8 mouse cellular contexts compared by ENCODE assay signal in the genomic region with DNA sequence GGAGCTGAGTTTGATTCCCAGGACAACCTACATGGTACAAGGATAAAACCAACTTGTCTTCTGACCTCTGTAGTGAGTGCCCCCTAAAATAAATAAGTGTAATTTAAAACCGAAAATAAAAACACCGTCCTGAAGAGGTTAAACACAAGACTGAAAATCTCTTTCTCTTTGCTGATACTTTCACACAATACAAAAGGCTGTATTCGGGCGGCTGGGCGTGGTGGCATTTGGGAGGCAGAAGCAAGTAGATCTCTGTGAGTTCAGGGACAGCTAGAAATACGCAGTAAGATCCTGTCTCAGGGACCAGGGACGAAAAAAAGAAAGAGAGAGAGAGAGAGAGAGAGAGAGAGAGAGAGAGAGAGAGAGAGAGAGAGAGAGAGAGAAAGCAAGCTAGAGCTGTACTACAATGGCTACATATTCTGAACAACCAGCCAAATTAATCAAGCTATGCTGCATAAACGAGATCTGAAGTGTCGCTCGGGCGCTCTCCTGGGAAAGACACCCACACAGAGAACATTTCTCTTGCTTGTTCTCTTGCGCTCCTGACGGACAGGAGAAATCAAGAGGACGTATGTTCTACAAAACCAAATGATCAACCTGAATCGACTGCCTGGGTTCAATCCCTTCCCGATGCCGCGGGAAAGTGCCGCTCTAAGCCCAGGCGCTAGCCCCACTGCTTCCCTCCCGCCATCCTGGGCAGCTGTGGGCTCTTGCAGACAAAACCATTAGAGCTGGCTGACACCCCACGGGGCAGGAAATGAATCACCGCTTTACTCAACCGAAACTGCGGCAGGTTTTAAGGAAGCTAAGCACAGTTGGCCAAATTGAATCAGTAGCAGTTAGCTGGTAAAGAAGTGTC. TPM values are rescaled to one million over a fixed set of nuclear protein-coding genes. Genes with fewer than 3 reads are reported as not detected.
DNase-seq lines count a peak whose midpoint lies in the region; ATAC-seq and TF ChIP-seq lines count a peak whose summit lies in the region.

No protein-coding gene starts in this region.

- TF ChIP-seq CTCF in heart, adult 2 months (IDR thresholded peaks at IDR 0.05) = 0 out of 2 replicates have a peak, but pooled peaks have one; percentile 2
- no peak for TF ChIP-seq CTCF in kidney, adult 2 months (conservative IDR thresholded peaks at IDR 0.05; ENCODE audit: insufficient read depth, insufficient read length, low read depth, low read length)

- TF ChIP-seq EP300 in heart, adult 2 months (IDR thresholded peaks at IDR 0.05; ENCODE audit: insufficient read depth, low read depth, low read length) = peak; percentile 55

- ATAC-seq in embryonic facial prominence, embryonic 11.5 days (replicated peaks; ENCODE audit: insufficient number of reproducible peaks, low FRiP score, low TSS enrichment, low read depth) = no peak
- peak; percentile 50; the same call in 1 of the 2 replicates for ATAC-seq in limb, embryonic 14.5 days (ENCODE audit: low FRiP score, low read depth)
- ATAC-seq in midbrain, embryonic 15.5 days (replicated peaks) = peak; percentile 63

- H3K4me3 ChIP-seq in embryonic facial prominence, embryonic 11.5 days (ENCODE audit: low read depth, low read length) = no peak overlapping the region
- peak overlapping the region; percentile 54 for H3K4me3 ChIP-seq in heart, adult 2 months
- peak overlapping the region; percentile 47 for H3K4me3 ChIP-seq in kidney, adult 2 months (ENCODE audit: insufficient read depth, low read depth, low read length)
- peak overlapping the region; percentile 31 for H3K4me3 ChIP-seq in limb, embryonic 14.5 days (replicated peaks; ENCODE audit: low read length)
- peak overlapping the region; percentile 31 for H3K4me3 ChIP-seq in midbrain, embryonic 15.5 days

- no peaks in the 10 kb centered on the region for H3K36me3 ChIP-seq in embryonic facial prominence, embryonic 11.5 days (replicated peaks; ENCODE audit: control insufficient read depth, insufficient read depth, low read depth, low read length)
- H3K36me3 ChIP-seq in heart, adult 2 months (ENCODE audit: control insufficient read depth, insufficient read depth, low read length) = no peaks in the 10 kb centered on the region
- H3K36me3 ChIP-seq in kidney, adult 2 months (ENCODE audit: control insufficient read depth, insufficient read depth, low read length) = no peaks in the 10 kb centered on the region
- H3K36me3 ChIP-seq in limb, embryonic 14.5 days (ENCODE audit: control insufficient read depth, insufficient read depth, low read length) = no peaks in the 10 kb centered on the region
- no peaks in the 10 kb centered on the region for H3K36me3 ChIP-seq in midbrain, embryonic 15.5 days (replicated peaks)
- no peaks in the 10 kb centered on the region for H3K36me3 ChIP-seq in splenic B cell, adult 2 months (ENCODE audit: control insufficient read depth, insufficient read depth, low read length, poor library complexity, severe bottlenecking)

- H3K9ac ChIP-seq in embryonic facial prominence, embryonic 11.5 days (replicated peaks; ENCODE audit: low read length) = peak overlapping the region; percentile 7
- H3K9ac ChIP-seq in heart, adult 2 months (ENCODE audit: low read depth, low read length) = peak overlapping the region; percentile 74
- peak overlapping the region; percentile 46 for H3K9ac ChIP-seq in limb, embryonic 14.5 days (ENCODE audit: low read depth, low read length, severe bottlenecking)
- H3K9ac ChIP-seq in midbrain, embryonic 15.5 days = peak overlapping the region; percentile 33

- no peaks in the 10 kb centered on the region for H3K9me3 ChIP-seq in embryonic facial prominence, embryonic 11.5 days (replicated peaks; ENCODE audit: control insufficient read depth, low read length)
- no peaks in the 10 kb centered on the region for H3K9me3 ChIP-seq in limb, embryonic 14.5 days (ENCODE audit: control insufficient read depth, low read length)
- H3K9me3 ChIP-seq in midbrain, embryonic 15.5 days = no peaks in the 10 kb centered on the region

- H3K4me1 ChIP-seq in embryonic facial prominence, embryonic 11.5 days (ENCODE audit: control insufficient read depth, insufficient read depth, low read length) = no peaks in the 10 kb centered on the region
- peaks cover 4% of the 10 kb centered on the region; the same call in 1 of the 2 replicates for H3K4me1 ChIP-seq in heart, adult 2 months (ENCODE audit: control insufficient read depth, insufficient read depth, low read length)
- H3K4me1 ChIP-seq in kidney, adult 2 months (ENCODE audit: control insufficient read depth, insufficient read depth, low read length) = 0 out of 2 replicates have a peak, but pooled peaks cover 7% of the 10 kb centered on the region
- peaks cover 11% of the 10 kb centered on the region for H3K4me1 ChIP-seq in limb, embryonic 14.5 days (ENCODE audit: control insufficient read depth, insufficient read depth, low read length)
- H3K4me1 ChIP-seq in midbrain, embryonic 15.5 days = peaks cover 39% of the 10 kb centered on the region

- H3K4me2 ChIP-seq in embryonic facial prominence, embryonic 11.5 days (ENCODE audit: low read depth, low read length) = peak overlapping the region; percentile 32
- peak overlapping the region; percentile 54 for H3K4me2 ChIP-seq in limb, embryonic 14.5 days (replicated peaks; ENCODE audit: low read depth, low read length, severe bottlenecking)
- peak overlapping the region; percentile 58 for H3K4me2 ChIP-seq in midbrain, embryonic 15.5 days

- H3K79me2 ChIP-seq in heart, adult 2 months (replicated peaks; ENCODE audit: control insufficient read depth, insufficient read depth, low read length) = no peaks in the 10 kb centered on the region

- intact Hi-C loops in heart, adult 2 months (cut with DNase I) = loop anchor here (2.0 kb wide), 1 partner anchor 21 kb away; no protein-coding TSS in a partner anchor

- TF ChIP-seq POLR2A in heart, adult 2 months (IDR thresholded peaks at IDR 0.05; ENCODE audit: insufficient read depth, low read depth, low read length) = peak; percentile 73
- TF ChIP-seq POLR2A in kidney, adult 2 months (IDR thresholded peaks at IDR 0.05; ENCODE audit: low read depth, low read length) = no peak
- TF ChIP-seq POLR2A in limb, embryonic 14.5 days (IDR thresholded peaks at IDR 0.05; ENCODE audit: borderline replicate concordance, extremely low read depth, insufficient read depth, insufficient read length) = no peak

- 10% methylated on average over 25 of the region's 25 CpGs for WGBS in embryonic facial prominence, embryonic 11.5 days
- WGBS in heart, adult 2 months = 8% methylated on average over 25 of the region's 25 CpGs
- 14% methylated on average over 25 of the region's 25 CpGs for WGBS in kidney, adult 2 months
- 16% methylated on average over 25 of the region's 25 CpGs for WGBS in limb, embryonic 14.5 days
- 6% methylated on average over 25 of the region's 25 CpGs for WGBS in midbrain, embryonic 15.5 days

- no peak overlapping the region for H3K27ac ChIP-seq in embryonic facial prominence, embryonic 11.5 days (replicated peaks; ENCODE audit: low read depth, low read length)
- H3K27ac ChIP-seq in heart, adult 2 months = peak overlapping the region; percentile 60
- H3K27ac ChIP-seq in kidney, adult 2 months (ENCODE audit: insufficient read depth, low read depth, low read length) = no peak overlapping the region
- no peak overlapping the region for H3K27ac ChIP-seq in limb, embryonic 14.5 days (replicated peaks; ENCODE audit: low read depth, low read length)
- H3K27ac ChIP-seq in midbrain, embryonic 15.5 days = peak overlapping the region; percentile 70

- H3K27me3 ChIP-seq in embryonic facial prominence, embryonic 11.5 days (ENCODE audit: control insufficient read depth, insufficient read depth, low read length) = no peaks in the 10 kb centered on the region
- no peaks in the 10 kb centered on the region for H3K27me3 ChIP-seq in heart, adult 2 months (ENCODE audit: control insufficient read depth, insufficient read depth, low read length)
- H3K27me3 ChIP-seq in kidney, adult 2 months (replicated peaks; ENCODE audit: control insufficient read depth, insufficient read depth, low read length) = no peaks in the 10 kb centered on the region
- H3K27me3 ChIP-seq in limb, embryonic 14.5 days (ENCODE audit: control insufficient read depth, insufficient read depth, low read length) = no peaks in the 10 kb centered on the region
- no peaks in the 10 kb centered on the region for H3K27me3 ChIP-seq in midbrain, embryonic 15.5 days (replicated peaks)
- no peaks in the 10 kb centered on the region for H3K27me3 ChIP-seq in splenic B cell, adult 2 months (ENCODE audit: control insufficient read depth, insufficient read depth, low read length, poor library complexity, severe bottlenecking)

- peak; percentile 51 for DNase-seq in ovary, adult 18-20 months (ENCODE audit: low spot score)
- no peak for DNase-seq in ovary, postnatal 14 days (ENCODE audit: low spot score)
- peak; percentile 67 for DNase-seq in embryonic facial prominence, embryonic 11.5 days (ENCODE audit: low spot score)
- DNase-seq in heart, adult 2 months = peak; percentile 76 to 85
- DNase-seq in kidney, adult 2 months = peak; percentile 78
- DNase-seq in limb, embryonic 14.5 days (ENCODE audit: low spot score) = peak; percentile 59
- DNase-seq in splenic B cell, adult 2 months (ENCODE audit: low read depth, low spot score) = peak; percentile 91

RNA-seq across cellular contexts. Expression of a gene that starts 35.3 kb away (rescaled TPM):
- 4.4 TPM in 2 replicates for polyA plus RNA-seq in embryonic facial prominence, embryonic 11.5 days (2014; fragmentation: Nextera tagmentation; extraction: Ambion mirVana)
- total RNA-seq in heart, adult 2 months (2021) = 1 to 10 TPM; 2.7 to 2.8 TPM
- 1.9 and 2.0 TPM in 2 replicates for polyA plus RNA-seq in heart, adult 2 months (2012; rRNA removed)
- polyA plus RNA-seq in kidney, adult 2 months (2012; rRNA removed) = 3.6 and 3.7 TPM in 2 replicates
- polyA plus RNA-seq in limb, embryonic 14.5 days (2012; rRNA removed) = 5.4 and 6.1 TPM in 2 replicates
- polyA plus RNA-seq in limb, embryonic 14.5 days (2014; fragmentation: Nextera tagmentation; extraction: Ambion mirVana) = 5.6 and 6.7 TPM in 2 replicates
- 7.7 and 8.6 TPM in 2 replicates for polyA plus RNA-seq in midbrain, embryonic 15.5 days (2015; fragmentation: Nextera tagmentation; extraction: Ambion mirVana)

Comparison
In these comparisons a context has a peak if more than half of its experiments do, and no peak if none do; other contexts are left out.
1. H3K27ac ChIP-seq: peak in heart, adult 2 months (single experiment) and midbrain, embryonic 15.5 days (single experiment); none in embryonic facial prominence, embryonic 11.5 days (single experiment), kidney, adult 2 months (single experiment) and limb, embryonic 14.5 days (single experiment).
2. H3K9ac ChIP-seq: peak in every context shown above with its lines; median percentile 74 in heart, adult 2 months; 46 in limb, embryonic 14.5 days; 33 in midbrain, embryonic 15.5 days; 7 in embryonic facial prominence, embryonic 11.5 days.
3. Peak in every context shown above with its lines, with median percentiles within 50 percentile points of each other: H3K4me2 ChIP-seq.